Mouse (Mus musculus): ENCODE results near the gene Pax5. TPM values are rescaled to one million over a fixed set of nuclear protein-coding genes. Genes with fewer than 3 reads are reported as not detected.
A peak's percentile ranks its signal among the peaks of the same experiment; 100 is the strongest.
"Not testable (repeated sequence)": the region's sequence is repeated elsewhere in the genome, so short reads cannot be mapped to it uniquely, and the experiment has no call there.

The Pax5 gene
- total RNA-seq (2021): 1 to 10 TPM; 2.9 to 5.5 TPM
- long read RNA-seq, experiment 1: 0 reads
- long read RNA-seq, experiment 2: 0 reads

- DNase-seq: no peak
Observed at GRCm38 (mm10) chr4:44709740-44710700, at the start of gene Pax5. TSS of gene Pax5 (minus strand) at chr4:44710487.

GRCm38 (mm10) chr4:44757131-44757530, 46.8 kb upstream of the Pax5 start:
- not testable (repeated sequence) for DNase-seq

- DNase-seq: peak; percentile 93
Observed at GRCm38 (mm10) chr4:44756134-44756951, 46.1 kb upstream of the Pax5 start.

- DNase-seq: no peak
Observed at GRCm38 (mm10) chr4:44755553-44756133, 45.4 kb upstream of the Pax5 start, which contains the start of gene Zcchc7. TSS of gene Zcchc7 (plus strand) at chr4:44755877.

DNA sequence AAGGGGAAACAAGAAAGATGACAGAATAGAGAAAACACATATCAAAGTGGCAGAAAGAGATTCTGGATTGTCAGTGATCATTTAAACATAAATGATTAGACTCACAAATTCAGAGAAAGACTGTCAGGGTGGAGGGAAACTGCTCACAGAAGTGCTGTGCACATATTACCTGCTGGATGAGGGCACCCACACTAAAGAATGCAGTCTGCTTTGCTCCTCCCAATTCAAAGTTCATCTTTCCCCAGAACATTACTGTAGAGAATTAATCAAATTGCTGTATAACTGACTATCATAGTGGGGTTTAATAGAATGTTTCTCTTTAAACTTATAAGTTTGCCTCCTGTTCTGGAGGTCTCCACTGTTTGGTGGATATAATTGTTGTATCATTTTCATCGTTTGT, 30.2 kb upstream of the Pax5 start:
- no peak for DNase-seq

- no peak for DNase-seq
Observed at GRCm38 (mm10) chr4:44721237-44721636, 10.9 kb upstream of the Pax5 start.

DNA sequence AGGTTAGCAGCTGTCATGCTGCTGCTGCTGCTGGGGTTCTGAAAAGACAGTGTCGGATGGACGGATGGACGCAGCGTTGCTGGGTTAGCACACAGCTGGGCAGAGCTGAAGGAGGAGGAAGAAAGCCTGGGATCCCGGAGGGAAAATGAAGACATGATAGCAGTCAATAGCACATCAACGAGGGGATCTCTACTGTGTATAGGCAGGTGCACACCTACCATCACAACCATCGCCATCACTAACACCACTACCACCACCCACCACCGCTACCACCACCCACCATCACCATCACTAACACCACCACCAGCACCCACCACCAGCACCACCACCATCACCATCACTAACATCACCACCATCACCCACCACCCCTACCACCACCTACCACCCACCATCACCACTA, 9.8 kb upstream of the Pax5 start:
- no peak for DNase-seq

GRCm38 (mm10) chr4:44717676-44718075, 7.4 kb upstream of the Pax5 start:
- DNase-seq: no peak

DNA sequence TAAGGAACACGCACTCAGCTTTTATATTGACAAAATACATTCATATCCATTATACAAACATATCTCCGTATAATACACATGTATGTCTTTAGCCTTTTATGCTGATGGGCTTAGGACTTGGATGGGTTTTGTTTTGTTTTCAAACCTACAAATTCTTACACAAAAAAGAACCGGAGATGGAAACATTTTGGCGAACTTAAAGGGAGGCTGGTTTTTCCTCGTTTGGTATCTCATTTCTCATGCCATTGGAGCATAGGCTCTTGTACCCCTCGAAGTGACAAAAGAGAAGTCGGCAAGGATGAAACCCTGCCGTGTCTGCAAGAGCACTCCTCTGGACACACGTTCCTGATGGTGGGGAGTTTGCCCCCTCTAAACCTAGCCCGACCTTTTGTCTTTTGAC, 6.1 kb upstream of the Pax5 start:
- DNase-seq: no peak

GRCm38 (mm10) chr4:44715621-44716160, 5.4 kb upstream of the Pax5 start:
- no peak for DNase-seq

DNA sequence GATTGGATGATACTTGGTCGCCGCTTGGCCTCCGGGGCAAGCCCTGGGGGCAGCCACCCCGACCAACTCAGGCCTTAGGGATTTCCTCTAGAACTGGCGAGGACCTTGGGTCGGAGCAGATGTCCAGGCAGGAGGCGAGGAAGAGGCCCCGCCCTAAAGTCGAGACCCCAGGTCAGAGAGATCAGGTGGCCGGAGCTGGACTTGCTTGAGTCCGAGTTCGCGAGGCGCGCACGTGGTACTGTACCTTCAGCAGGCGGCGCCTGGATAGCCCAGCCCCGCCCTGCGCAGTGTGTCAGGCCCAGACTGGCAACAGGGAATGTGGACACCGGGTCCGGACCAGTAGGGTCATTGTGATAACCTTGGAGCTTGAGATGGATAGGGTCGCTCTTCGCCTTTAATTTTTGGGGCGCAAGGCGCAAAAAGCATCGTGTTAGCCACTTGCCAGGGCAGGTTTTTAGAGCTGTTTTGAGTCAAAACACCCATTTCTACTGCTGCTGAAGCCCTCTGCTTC, 3.9 kb upstream of the Pax5 start:
- no peak for DNase-seq

DNA sequence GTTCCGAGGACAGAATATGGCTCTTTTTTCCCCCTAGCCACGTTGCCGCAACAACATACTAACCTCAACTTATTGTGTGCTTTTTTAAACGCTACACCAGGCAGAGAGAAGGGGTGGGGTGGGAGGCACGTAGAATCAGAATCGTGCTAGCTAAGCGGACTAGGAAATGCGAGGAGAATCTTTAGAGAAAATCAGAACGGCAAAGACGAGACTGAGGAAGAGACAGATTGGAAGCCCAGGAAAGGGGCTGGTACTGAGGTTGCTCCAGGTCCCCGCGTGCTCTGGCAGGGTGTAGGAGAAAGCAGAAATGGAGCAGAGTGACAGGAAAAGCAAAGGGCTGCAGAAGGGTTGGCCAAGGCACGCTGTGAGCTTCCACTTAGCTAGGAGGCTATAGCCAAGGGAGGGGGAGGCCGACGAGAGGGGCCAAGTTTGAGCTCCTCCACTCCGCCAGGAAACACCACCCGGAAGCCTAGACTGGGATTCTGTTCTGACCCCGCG, 3.3 kb upstream of the Pax5 start:
- no peak for DNase-seq

DNA sequence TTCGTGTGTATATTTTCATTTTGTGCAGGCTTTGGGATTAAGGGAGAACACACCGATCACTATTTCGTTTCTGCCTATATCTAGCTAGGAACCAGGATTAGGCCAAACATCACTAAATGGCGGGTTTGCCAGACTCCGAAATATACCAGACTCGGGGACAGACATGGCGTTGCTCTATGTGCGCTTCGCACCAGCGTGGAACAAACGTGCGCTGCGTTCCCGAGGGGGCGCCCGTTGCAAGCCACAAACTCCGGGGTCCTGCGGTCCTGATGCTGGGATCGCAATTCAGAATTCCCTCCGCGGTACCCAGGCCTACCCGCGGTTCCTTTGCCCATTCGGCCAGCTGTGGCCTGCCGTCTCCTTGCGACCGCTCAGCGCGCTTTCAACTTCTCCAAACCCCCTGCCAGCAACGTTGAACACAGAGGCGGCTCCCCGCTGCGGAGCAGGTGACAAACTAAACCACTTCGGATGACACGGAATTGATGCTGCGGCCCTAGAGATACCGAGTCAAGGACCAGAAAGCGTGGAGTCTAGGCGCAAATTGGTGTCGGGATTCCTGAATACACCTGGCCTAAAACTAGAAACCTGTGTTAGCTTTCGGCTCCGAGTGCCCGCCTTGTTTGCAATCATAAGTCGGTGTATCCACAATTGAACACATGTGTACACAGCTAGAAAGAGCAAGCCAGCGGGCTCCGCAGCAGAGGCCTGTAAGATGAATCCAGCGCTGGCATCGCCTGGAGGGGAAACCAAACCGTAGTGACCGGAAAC, 2.7 kb upstream of the Pax5 start:
- DNase-seq: peak; percentile 5

DNA sequence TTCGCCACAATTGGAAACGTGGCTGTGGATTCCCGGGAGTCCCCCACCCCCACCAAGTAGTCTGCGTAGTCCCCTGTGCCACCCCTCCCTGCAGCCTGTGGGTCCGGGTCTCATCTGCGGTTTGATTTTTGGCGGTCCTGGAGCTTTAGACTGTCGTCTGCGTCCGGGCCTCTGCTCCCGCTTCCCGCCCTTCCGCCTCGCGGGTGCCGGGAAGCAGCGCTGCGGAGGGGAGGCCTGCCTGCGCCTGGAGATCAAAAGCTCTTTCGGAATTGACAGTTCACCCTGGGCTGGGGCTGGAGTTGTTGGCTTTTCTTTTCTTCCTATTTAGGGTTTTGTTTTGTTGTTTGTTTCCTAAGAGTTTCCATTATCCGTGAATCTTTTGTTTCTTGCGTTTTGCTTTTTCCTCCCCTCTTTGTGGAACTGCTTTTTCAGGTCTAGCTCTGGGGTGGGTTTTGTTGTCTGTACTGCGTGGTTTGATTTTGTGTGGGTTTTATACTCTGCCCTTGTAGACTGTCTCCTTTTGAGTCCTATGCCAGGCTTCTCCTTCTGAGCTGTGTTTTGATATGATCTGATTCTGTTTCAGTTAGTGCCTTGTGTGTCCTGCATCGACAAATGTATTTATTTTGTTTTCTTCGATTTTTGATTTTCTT, 1.9 kb upstream of the Pax5 start:
- DNase-seq: peak; percentile 20

DNA sequence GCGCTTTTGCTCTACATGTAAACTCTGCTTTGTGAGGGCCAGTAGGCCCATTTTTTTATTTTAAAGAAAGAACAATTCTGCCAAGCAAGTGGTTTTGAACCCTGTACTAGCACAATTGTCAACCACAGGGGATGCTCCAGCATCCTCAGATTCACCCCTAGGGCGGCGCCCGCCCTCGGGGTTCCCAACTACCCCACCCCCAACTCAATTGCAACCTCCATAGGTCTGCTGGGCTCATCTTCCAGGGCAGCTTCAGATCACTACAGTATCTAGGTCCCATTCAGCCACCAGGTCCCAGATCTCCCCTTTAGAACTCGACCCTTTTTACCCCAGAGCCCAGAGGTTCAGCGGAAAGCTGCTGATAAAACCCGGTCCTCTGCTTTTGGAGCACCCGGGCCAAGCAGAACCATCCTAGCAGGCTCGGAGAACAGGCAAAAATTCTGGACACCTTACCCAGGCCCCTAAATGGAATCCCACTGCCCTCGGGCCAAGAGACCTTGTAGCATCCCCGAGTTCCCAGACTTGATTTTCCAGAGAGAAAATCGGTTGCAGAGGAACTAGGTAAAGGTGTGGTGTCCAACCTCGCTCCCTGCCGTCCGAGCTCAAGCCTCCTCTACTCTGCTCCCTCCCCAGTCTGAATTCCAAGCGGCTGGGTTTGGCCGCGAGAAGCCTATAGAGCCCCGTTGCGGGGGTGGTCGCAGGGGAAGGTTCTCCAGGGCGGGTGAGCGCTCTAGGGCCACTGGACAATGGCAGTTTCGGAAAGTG, 1.0 kb upstream of the Pax5 start:
- DNase-seq: peak; percentile 2

DNA sequence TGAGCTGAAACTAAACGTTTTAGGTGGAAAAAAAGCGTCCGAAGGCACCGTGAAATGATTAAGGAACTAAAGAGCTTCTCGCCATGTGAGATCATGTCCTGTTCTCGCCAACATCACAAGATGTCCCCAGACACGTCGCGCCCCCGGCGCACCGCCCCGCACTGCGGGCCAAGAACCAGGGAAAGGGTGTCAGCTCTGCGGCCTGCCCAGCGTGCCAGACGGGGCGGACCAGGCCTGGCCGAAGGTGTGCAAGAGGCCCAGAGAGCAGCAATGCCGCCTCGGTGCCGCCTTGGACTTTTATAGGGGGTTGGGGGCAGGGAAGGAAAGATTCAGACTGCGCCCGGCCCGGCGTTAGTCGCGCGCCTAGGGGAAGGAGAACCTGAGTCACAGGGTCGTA, 412 bp upstream of the Pax5 start:
- peak; percentile 7 for DNase-seq

- no peak for DNase-seq
Observed at GRCm38 (mm10) chr4:44709091-44709695, 1.1 kb downstream of the Pax5 start.

DNA sequence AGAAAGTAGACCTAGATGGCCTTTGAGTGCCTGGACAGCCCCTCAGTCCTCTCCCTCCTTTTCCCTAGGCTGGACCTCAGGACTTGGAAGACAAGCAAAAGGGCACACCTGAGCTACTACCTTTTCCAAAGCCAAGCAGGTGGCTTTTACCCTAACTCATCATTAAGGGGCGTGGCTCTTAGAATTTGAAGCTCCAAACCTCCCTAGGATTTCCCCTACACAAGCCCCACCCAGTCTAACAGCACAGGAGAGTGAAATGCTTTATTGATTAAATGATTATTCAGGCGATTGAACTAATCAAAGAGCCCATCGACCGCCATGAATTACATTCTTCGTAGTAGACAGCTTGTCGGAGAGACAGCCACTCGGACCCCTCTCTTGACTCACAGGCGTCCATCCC, 2.0 kb downstream of the Pax5 start:
- no peak for DNase-seq

- no peak for DNase-seq
Observed at GRCm38 (mm10) chr4:44706865-44707264, 3.4 kb downstream of the Pax5 start.
